Mouse (Mus musculus) T-helper 2 cell (primary cell): ENCODE measurements around the gene Cdip1.

Source experiments
- in situ Hi-C: fragments of 300-600 bp; cut with MboI, MseI; formaldehyde crosslinking; loops from one replicate; pipeline ENCODE4 v1.15.1; 2025; ENCODE audit warnings: high pct_unique_total_duplicates

The Cdip1 gene

DNA sequence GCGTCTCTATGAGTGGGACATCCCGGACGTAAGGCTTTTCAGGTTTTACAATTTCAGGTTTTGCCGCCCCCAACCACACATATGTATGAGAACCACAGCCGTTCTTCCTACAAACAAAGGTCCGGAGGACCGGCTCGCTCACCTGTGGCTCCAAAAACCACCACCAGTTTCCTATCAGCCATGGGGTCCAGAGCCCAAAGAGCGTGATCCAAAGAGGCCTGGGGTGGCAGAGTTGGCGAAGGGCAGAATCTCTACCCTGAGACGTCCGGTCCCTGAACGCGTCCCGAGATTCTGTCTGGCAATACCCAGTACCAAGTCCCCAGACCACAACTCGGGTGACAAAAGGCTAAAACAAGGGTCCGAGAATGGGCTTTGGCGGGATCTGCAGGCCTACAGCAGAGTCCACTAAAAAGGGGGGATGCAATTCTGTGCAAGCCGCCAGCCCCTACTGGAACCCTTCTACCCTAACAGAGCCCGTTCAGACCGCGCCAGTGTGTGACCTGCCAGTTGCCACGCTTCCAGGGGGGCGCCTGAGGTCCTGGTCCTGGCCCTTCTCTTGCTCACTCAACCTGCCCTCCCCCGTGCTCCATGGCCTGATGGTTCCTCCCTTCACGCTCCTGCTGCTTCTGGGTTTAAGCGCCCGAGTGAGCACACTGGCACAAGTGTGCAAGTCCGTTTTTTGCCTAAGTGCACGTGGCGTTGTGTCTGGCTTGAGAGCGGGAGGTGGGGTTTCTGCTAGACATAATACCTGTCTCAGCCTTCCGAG lies 71.2 kb downstream of the Cdip1 start, which contains the start of gene Nmral1:
Gene Nmral1 (minus strand): TSS at position 604 of the 766 bp plus-strand sequence.
- in situ Hi-C loops = no loop called here

DNA sequence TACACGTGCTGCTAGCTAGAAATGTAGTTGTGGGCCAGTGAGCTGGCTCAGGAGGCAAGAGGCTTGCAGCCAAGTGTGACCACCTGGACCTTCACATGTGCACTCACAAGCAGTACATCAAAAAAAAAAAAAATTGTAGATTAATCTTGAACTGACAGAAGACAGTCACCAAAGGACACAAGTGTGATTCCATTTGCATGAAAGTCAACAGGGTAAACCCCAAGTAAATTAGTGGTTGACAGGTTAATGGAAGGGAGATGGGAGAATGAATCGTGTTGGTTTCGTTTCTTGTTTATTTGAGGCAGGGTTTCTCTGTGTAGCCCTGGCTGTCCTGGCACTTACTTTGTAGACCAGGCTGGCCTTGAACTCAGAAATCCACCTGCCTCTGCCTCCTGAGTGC lies 72.2 kb downstream of the Cdip1 start:
- in situ Hi-C loops = no loop called here

DNA sequence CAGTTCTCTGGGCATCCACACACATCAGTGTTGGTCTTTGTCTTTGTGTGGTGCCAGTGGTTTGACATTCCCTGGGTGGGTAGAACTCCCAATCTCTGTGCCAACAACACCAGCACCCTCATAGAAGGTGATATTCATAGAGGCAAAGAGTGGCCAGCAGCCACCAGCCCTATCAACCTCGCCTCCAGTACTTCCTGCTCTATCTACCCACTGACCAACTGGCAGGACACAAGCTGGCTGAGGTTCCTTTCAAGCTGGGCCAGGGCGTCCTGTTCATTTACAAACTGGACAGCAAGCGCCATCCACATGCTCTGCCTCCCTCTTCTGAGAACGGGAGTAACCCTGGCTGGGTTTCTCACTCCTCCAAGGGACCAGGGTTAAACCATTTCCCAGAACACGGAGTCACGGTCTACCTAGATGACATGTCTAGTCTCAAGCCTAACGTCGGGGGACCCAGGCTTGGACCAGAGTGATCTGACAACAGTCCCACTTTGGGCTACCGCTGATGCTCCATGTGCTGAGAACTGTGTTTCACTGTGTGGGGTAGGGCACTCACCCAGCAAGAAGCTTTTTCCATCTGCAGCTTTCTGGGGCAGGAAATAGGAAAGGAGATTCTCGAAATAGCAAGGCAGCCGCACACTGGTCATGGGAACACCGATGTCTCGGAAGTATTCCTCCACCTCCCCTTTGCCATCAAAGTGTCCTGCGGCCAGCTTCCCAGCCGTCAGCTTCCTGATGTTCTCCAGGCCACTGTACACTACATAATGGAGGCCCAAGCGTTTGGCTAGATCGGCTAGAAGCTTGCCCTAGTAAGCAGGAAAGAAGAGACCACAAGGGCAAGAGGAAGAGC lies 76.0 kb downstream of the Cdip1 start:
- in situ Hi-C loops = no loop called here

DNA sequence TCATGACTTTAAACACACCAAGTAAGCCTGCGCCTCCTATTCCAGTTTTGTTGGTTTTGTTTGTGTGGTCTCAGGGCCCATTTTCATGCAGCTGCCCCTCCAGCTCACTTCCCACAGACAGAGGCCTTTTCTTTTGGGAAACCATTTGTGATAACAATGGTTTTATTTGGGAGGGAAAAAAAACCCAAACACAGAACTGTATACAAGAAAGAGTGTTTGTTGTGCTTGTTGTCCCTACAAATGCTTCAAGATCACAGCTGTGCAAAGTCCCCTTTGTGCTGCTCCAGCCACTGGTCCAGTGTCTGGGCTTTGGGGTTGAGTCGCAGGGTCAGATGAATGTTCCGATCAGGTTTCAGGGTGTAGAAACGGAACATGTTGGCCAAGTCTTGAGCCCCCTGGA lies 78.9 kb downstream of the Cdip1 start:
- in situ Hi-C loops = no loop called here

DNA sequence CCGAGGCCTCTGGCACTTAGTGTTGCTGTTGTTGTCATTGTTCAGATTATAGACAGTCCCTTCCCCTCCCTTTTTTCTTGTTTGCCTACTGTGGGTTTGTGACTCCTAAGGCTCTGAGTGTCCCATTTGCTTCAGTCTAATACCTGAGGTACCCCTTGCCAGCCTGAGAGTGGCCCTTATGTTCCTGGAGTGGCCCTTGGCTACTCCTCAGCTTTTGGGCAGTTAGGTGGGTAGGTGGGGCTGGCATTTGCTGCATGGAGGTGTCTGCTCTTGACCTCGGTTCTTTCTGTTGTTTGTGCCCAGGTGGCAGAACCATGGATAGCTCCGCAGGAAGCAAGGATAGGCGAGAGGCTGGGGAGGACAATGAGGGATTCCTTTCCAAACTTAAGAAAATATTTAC lies 84.6 kb downstream of the Cdip1 start:
- in situ Hi-C loops = no loop called here

DNA sequence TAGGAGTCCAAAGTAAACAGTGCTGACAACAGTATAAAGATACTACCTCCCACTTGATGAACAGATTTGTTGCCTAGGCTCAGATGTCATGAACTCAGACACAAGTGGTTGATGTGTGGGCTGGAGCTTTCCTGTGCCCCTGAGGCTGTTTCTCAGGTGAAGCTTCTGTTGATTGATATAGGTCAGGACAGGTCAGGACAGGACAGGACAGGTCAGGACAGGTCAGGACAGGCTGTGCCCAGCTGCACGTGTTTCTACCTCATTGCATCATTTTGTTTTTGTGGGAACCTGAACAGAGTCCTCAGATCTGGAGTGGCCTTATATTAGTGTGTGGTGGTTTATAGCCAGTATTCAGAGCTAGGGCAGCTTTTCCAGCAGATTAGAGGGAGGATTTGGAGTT lies 87.4 kb downstream of the Cdip1 start:
- in situ Hi-C loops = loop anchor here (5.0 kb wide), 1 partner anchor 70 kb away; no protein-coding TSS in a partner anchor

DNA sequence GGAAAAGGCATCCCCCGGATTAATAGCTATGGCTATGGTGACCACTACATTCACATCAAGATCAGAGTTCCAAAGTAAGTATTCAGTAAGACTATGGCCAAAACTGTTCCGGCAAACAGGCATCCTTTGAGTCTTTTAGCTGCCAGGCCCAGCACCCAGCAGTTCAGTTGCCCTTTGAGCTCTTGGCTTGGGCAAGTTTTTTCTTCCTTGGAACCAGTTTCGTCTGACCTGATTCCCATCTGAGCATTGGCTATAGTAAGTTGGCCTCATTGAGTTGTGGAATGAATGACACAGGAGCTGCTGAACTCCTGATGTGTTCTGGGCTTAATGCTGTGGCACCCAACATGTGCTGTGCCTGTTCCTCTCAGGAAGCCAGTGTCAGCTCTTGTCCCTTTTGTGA lies 88.9 kb downstream of the Cdip1 start:
- in situ Hi-C loops = loop anchor here (5.0 kb wide), 1 partner anchor 71 kb away; no protein-coding TSS in a partner anchor
